Mouse (Mus musculus) retina, postnatal 1 day (tissue): ENCODE measurements at regions not wholly inside any gene's neighbourhood (a gene's known extent, or its start where the extent isn't known, plus 50 kb on each side); places are given as distances from the start of the nearest gene placed in this dataset.

Source experiments
- DNase-seq: peaks from one replicate; pipeline ENCODE4 v3.0.0-alpha.2; 2012

GRCm38 (mm10) chr13:119378404-119379037 is 49.9 kb upstream of the Paip1 start:
- DNase-seq = peak; percentile 65
